Mouse (Mus musculus) bone marrow macrophage, adult 2 months (primary cell): Measurements from ENCODE around the gene Pi4kb.

Experiments used
- CTCF ChIP-seq: IDR thresholded peaks from 2 replicates; pipeline ENCODE4 v1.5.1; 2012; ENCODE audit warnings: low read depth, mild to moderate bottlenecking, low read length, moderate library complexity
- POLR2A ChIP-seq: IDR thresholded peaks from 2 replicates; pipeline ENCODE4 v1.6.1; 2012; ENCODE audit warnings: mild to moderate bottlenecking, low read depth, low read length, borderline replicate concordance

GRCm38 (mm10) chr3:95053701-95054100, 79.2 kb downstream of the Pi4kb start:
- TF ChIP-seq POLR2A: no peak
- peak; percentile 53 for TF ChIP-seq CTCF
